Mouse (Mus musculus) stomach, embryonic 16.5 days (tissue): ENCODE measurements around the gene Pip4k2a. TPM values are rescaled to one million over a fixed set of nuclear protein-coding genes. Genes with fewer than 3 reads are reported as not detected.

Source experiments
- ATAC-seq: fragments of 200-750 bp; cut with Nextera tagmentation; 2 replicates; pipeline ENCODE4 v1.8.0; 2017; ENCODE audit warnings: moderate number of reproducible peaks, moderate TSS enrichment; ENCODE audit not compliant: insufficient read depth, low FRiP score
- H3K27ac ChIP-seq: fragments of 300-500 bp; sonication (generic); 2 replicates; pipeline ENCODE4 v1.5.1; 2014; ENCODE audit warnings: low read length
- H3K27me3 ChIP-seq: fragments of 300-500 bp; sonication (generic); 2 replicates; pipeline ENCODE4 v1.6.1; 2014; ENCODE audit warnings: low read length, control low read depth, mixed read lengths; ENCODE audit not compliant: control insufficient read depth, insufficient read depth
- H3K36me3 ChIP-seq: fragments of 300-500 bp; sonication (generic); 2 replicates; pipeline ENCODE4 v1.6.1; 2014; ENCODE audit warnings: low read length; ENCODE audit not compliant: control insufficient read depth, insufficient read depth
- H3K4me1 ChIP-seq: fragments of 300-500 bp; sonication (generic); 2 replicates; pipeline ENCODE4 v1.6.1; 2014; ENCODE audit warnings: low read length, control low read depth, mixed read lengths; ENCODE audit not compliant: control insufficient read depth, insufficient read depth
- H3K4me2 ChIP-seq: fragments of 300-500 bp; sonication (generic); 2 replicates; pipeline ENCODE4 v1.6.1; 2014; ENCODE audit warnings: low read depth, low read length, mixed read lengths
- H3K4me3 ChIP-seq: fragments of 300-500 bp; sonication (generic); replicated peaks from 2 replicates; pipeline ENCODE4 v1.5.1; 2014; ENCODE audit warnings: mild to moderate bottlenecking, low read length
- H3K9ac ChIP-seq: fragments of 300-500 bp; sonication (generic); 2 replicates; pipeline ENCODE4 v1.6.1; 2014; ENCODE audit warnings: low read length
- H3K9me3 ChIP-seq: fragments of 300-500 bp; sonication (generic); replicated peaks from 2 replicates; pipeline ENCODE4 v1.6.1; 2016; ENCODE audit warnings: low read length, control low read depth; ENCODE audit not compliant: control insufficient read depth
- WGBS: fragments of 180-500 bp; shearing (Covaris S2); extraction: QIAGEN DNeasy Blood & Tissue Kit; methylation state at CpG from one replicate; pipeline ENCODE4 v1.1.7; 2014; 5-methylcytosine and 5-hydroxymethylcytosine counted together
- polyA plus RNA-seq: library from polyadenylated mRNA; unstranded; fragments of >200 nt; fragmentation: Nextera tagmentation; extraction: Ambion mirVana; gene quantifications from 2 replicates; pipeline ENCODE4 v1.2.1, GENCODE M21; 2015

The Pip4k2a gene
- polyA plus RNA-seq, 1 experiment from 2014 or later, result 11.2 TPM

GRCm38 (mm10) chr2:18816036-18816435 lies 181.9 kb downstream of the Pip4k2a start:
- H3K36me3 ChIP-seq, result no peaks in the 10 kb centered on the region
- no peak overlapping the region for H3K9ac ChIP-seq
- H3K27ac ChIP-seq, result no peak overlapping the region
- no peak overlapping the region for H3K4me2 ChIP-seq
- H3K9me3 ChIP-seq, result no peaks in the 10 kb centered on the region
- no peak for ATAC-seq
- no peak overlapping the region for H3K4me3 ChIP-seq
- H3K27me3 ChIP-seq, result no peaks in the 10 kb centered on the region
- WGBS, result 91% methylated on average over 2 of the region's 2 CpGs
- no peaks in the 10 kb centered on the region for H3K4me1 ChIP-seq

GRCm38 (mm10) chr2:18815336-18815965 lies 182.5 kb downstream of the Pip4k2a start:
- H3K4me2 ChIP-seq, result no peak overlapping the region
- H3K27ac ChIP-seq, result no peak overlapping the region
- H3K9ac ChIP-seq, result no peak overlapping the region
- whole genome bisulfite sequencing, result 77% methylated on average over 6 of the region's 6 CpGs
- H3K9me3 ChIP-seq, result no peaks in the 10 kb centered on the region
- H3K4me1 ChIP-seq, result no peaks in the 10 kb centered on the region
- no peaks in the 10 kb centered on the region for H3K36me3 ChIP-seq
- H3K4me3 ChIP-seq, result no peak overlapping the region
- no peak for ATAC-seq
- H3K27me3 ChIP-seq, result no peaks in the 10 kb centered on the region

GRCm38 (mm10) chr2:18814447-18814804 lies 183.5 kb downstream of the Pip4k2a start:
- H3K9ac ChIP-seq, result no peak overlapping the region
- H3K9me3 ChIP-seq, result no peaks in the 10 kb centered on the region
- no peak overlapping the region for H3K27ac ChIP-seq
- H3K4me3 ChIP-seq, result no peak overlapping the region
- 34% methylated on average over 5 of the region's 5 CpGs for WGBS
- H3K4me1 ChIP-seq, result no peaks in the 10 kb centered on the region
- ATAC-seq, result no peak
- no peaks in the 10 kb centered on the region for H3K27me3 ChIP-seq
- no peaks in the 10 kb centered on the region for H3K36me3 ChIP-seq
- H3K4me2 ChIP-seq, result no peak overlapping the region

DNA sequence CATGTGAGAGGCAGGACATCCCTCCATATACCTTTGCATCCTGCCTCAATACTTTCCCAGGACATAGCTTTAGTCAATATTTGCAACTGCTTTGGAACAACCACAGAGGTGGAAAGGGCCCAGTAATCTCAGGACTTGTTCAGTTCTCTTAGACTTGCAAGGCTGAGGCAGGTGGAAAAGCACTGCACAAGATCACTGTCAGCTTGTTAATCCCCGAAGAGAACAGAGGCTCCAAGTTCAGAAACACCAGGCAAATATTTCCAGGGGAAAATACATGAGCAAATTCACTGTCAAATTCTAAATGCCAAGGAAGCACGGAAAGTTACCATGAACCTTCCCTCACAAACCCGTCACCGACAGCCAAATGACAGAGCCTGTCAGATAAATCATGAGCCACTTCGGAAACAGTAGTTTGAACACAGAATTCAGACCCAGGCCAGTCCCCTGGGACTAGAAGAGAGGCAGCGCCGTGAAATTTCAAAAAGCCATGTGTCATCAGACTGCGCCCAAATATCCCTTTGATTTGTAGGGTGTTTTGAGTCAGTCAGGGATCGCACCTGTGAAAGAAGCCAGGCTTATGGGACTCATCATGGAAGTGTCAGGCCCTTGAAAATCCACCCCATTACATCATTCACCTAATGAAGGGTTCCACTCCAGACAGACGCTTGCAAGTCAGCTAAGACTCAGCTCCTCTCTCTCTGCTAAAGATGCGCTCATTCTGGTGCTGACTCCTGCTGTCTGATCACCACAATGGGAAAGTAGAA lies 184.1 kb downstream of the Pip4k2a start:
- Histone ChIP-seq H3K36me3 (no peaks in the 10 kb centered on the region), H3K27me3 (no peaks in the 10 kb centered on the region), H3K4me3 (no peak overlapping the region), H3K27ac (no peak overlapping the region), H3K4me2 (peak overlapping the region; percentile 19; the same call in 1 of the 2 replicates), H3K4me1 (no peaks in the 10 kb centered on the region), H3K9ac (no peak overlapping the region), H3K9me3 (no peaks in the 10 kb centered on the region)
- ATAC-seq, result peak; percentile 64
- WGBS, result 56% methylated on average over 11 of the region's 11 CpGs

GRCm38 (mm10) chr2:18807961-18808360 lies 190.0 kb downstream of the Pip4k2a start:
- H3K9me3 ChIP-seq, result no peaks in the 10 kb centered on the region
- WGBS, result 59% methylated on average over 2 of the region's 2 CpGs
- H3K4me2 ChIP-seq, result no peak overlapping the region
- no peak for ATAC-seq
- no peaks in the 10 kb centered on the region for H3K27me3 ChIP-seq
- no peaks in the 10 kb centered on the region for H3K4me1 ChIP-seq
- no peak overlapping the region for H3K4me3 ChIP-seq
- no peak overlapping the region for H3K27ac ChIP-seq
- H3K36me3 ChIP-seq, result no peaks in the 10 kb centered on the region
- H3K9ac ChIP-seq, result no peak overlapping the region

DNA sequence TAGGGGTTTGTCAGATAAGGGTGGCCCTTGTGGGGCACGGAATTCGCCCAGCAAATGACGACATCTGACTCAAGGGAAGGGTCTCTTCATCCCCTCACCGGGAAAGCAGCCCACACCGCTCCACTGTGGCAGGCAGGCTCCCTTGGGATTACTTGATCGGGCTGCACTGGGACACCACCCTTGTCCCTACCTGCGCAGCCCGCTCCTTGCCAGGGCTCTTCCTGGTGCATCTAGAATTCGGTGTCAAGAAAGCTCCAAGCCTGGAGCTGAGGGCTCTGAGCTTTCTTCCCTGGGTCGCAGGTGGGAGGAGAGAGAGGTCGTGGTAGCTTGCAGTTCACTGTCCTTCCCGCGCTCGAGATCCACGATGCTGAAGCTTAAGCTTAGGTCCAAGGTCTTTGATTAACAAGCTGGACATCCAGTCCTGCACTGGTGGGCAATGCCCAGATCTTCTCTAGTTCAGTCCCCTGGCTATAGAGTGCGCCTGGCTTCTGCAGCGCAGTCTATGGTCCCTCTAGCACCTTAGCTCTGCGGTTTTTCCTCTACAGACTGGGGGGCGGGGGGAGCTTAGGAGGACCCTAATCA lies 196.6 kb downstream of the Pip4k2a start:
- Histone ChIP-seq H3K4me1 (peaks cover 16% of the 10 kb centered on the region), H3K9me3 (no peaks in the 10 kb centered on the region), H3K4me3 (peak overlapping the region; percentile 47; the same call in 1 of the 2 replicates), H3K27ac (no peak overlapping the region), H3K27me3 (peaks cover 35% of the 10 kb centered on the region), H3K9ac (no peak overlapping the region), H3K36me3 (no peaks in the 10 kb centered on the region), H3K4me2 (no peak overlapping the region)
- no peak for ATAC-seq
- WGBS, result 13% methylated on average over 19 of the region's 19 CpGs

- H3K9me3 ChIP-seq, result no peaks in the 10 kb centered on the region
- H3K9ac ChIP-seq, result peak overlapping the region; percentile 13
- no peak overlapping the region for H3K27ac ChIP-seq
- WGBS, result 9% methylated on average over 24 of the region's 24 CpGs
- H3K27me3 ChIP-seq, result peaks cover 35% of the 10 kb centered on the region
- peaks cover 16% of the 10 kb centered on the region for H3K4me1 ChIP-seq
- H3K4me3 ChIP-seq, result peak overlapping the region; percentile 47
- ATAC-seq, result no peak
- H3K4me2 ChIP-seq, result peak overlapping the region; percentile 57
- no peaks in the 10 kb centered on the region for H3K36me3 ChIP-seq
These were observed 197.2 kb downstream of the Pip4k2a start for GRCm38 (mm10) chr2:18800646-18801251.

DNA sequence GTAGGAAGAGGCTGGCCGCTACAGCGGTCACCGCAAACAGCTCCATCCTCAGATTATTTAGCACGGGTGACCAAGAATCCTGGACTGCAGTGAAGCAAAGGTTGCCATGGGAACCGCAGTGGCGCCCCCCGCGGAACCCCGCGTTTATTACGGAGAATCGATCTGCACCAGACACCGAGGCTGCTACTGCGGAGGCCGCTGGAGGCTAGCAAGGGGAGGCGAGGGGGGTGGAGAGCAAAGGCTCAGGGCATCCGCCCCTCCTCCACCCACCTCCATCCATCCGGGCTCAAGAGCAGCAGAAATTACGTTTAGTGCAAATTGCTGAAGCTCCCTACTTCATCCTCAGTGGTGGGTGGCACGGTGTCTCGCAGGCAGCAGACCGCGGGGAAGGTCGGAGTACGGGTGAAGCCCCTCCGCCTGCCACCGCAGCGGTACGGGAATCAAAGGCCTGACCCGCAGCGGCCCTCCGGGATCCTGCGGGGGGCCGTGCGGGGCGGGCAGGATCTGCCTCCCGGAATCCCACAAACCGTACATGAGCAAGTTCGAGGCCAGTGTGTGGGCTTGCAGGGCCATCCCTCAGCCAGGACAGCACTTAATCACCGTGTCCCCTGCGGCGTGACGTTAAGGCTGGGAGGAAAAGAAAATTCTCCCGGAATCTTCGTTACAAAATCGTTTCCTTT lies 197.8 kb downstream of the Pip4k2a start:
- peaks cover 35% of the 10 kb centered on the region for H3K27me3 ChIP-seq
- no peaks in the 10 kb centered on the region for H3K9me3 ChIP-seq
- H3K9ac ChIP-seq, result peak overlapping the region; percentile 13
- peaks cover 16% of the 10 kb centered on the region for H3K4me1 ChIP-seq
- WGBS, result under 1% methylated on average over 46 of the region's 46 CpGs
- no peaks in the 10 kb centered on the region for H3K36me3 ChIP-seq
- H3K27ac ChIP-seq, result no peak overlapping the region
- H3K4me3 ChIP-seq, result peak overlapping the region; percentile 47
- ATAC-seq, result peak; percentile 37; the same call in 1 of the 2 replicates
- peak overlapping the region; percentile 57 for H3K4me2 ChIP-seq
